Mouse (Mus musculus): ENCODE data around the gene Dgkd.

The Dgkd gene

GRCm38 (mm10) chr1:87848237-87848996, 4.7 kb upstream of the Dgkd start:
- DNase-seq (ENCODE audit: low spot score in 2 of 2): no peak

GRCm38 (mm10) chr1:87849278-87849677, 3.8 kb upstream of the Dgkd start:
- no peak for DNase-seq (ENCODE audit: low spot score in 2 of 2)

- DNase-seq (ENCODE audit: low spot score in 2 of 2): no peak
Observed at GRCm38 (mm10) chr1:87851344-87851743, 1.7 kb upstream of the Dgkd start.

GRCm38 (mm10) chr1:87852081-87852790, 851 bp upstream of the Dgkd start:
- no peak for DNase-seq (ENCODE audit: low spot score in 2 of 2)

GRCm38 (mm10) chr1:87853601-87854361, 694 bp downstream of the Dgkd start:
- no peak for DNase-seq (ENCODE audit: low spot score in 2 of 2)

GRCm38 (mm10) chr1:87854411-87854810, 1.3 kb downstream of the Dgkd start:
- no peak for DNase-seq (ENCODE audit: low spot score in 2 of 2)

- no peak for DNase-seq (ENCODE audit: low spot score in 2 of 2)
Observed at GRCm38 (mm10) chr1:87854851-87855251, 1.8 kb downstream of the Dgkd start.

GRCm38 (mm10) chr1:87855522-87855921, 2.4 kb downstream of the Dgkd start:
- no peak for DNase-seq (ENCODE audit: low spot score in 2 of 2)

GRCm38 (mm10) chr1:87856823-87857222, 3.7 kb downstream of the Dgkd start:
- DNase-seq (ENCODE audit: low spot score in 2 of 2): no peak

GRCm38 (mm10) chr1:87858031-87858430, 4.9 kb downstream of the Dgkd start:
- DNase-seq (ENCODE audit: low spot score in 2 of 2): no peak

- no peak for DNase-seq (ENCODE audit: low spot score in 2 of 2)
Observed at GRCm38 (mm10) chr1:87858529-87858928, 5.4 kb downstream of the Dgkd start.

GRCm38 (mm10) chr1:87863602-87864001, 10.5 kb downstream of the Dgkd start:
- DNase-seq (ENCODE audit: low spot score in 2 of 2): no peak

- DNase-seq (ENCODE audit: low spot score in 2 of 2): no peak
Observed at GRCm38 (mm10) chr1:87864889-87865288, 11.8 kb downstream of the Dgkd start.

- DNase-seq (ENCODE audit: low spot score in 2 of 2): no peak
Observed at GRCm38 (mm10) chr1:87866672-87867071, 13.6 kb downstream of the Dgkd start.

- no peak for DNase-seq (ENCODE audit: low spot score in 2 of 2)
Observed at GRCm38 (mm10) chr1:87871546-87871945, 18.5 kb downstream of the Dgkd start.

- no peak for DNase-seq (ENCODE audit: low spot score in 2 of 2)
Observed at GRCm38 (mm10) chr1:87873081-87873480, 20.0 kb downstream of the Dgkd start.

GRCm38 (mm10) chr1:87876065-87876464, 23.0 kb downstream of the Dgkd start:
- DNase-seq (ENCODE audit: low spot score in 2 of 2): no peak

- no peak for DNase-seq (ENCODE audit: low spot score in 2 of 2)
Observed at GRCm38 (mm10) chr1:87877552-87878283, 24.6 kb downstream of the Dgkd start.

- DNase-seq (ENCODE audit: low spot score in 2 of 2): no peak
Observed at GRCm38 (mm10) chr1:87879034-87879433, 25.9 kb downstream of the Dgkd start.

- DNase-seq (ENCODE audit: low spot score in 2 of 2): peak in 1 of 2 experiments; percentile 75
Observed at GRCm38 (mm10) chr1:87879494-87880325, 26.6 kb downstream of the Dgkd start.

- no peak for DNase-seq (ENCODE audit: low spot score in 2 of 2)
Observed at GRCm38 (mm10) chr1:87880326-87880627, 27.2 kb downstream of the Dgkd start.
